Mouse (Mus musculus): ENCODE data around the gene Hspb8.

DNA sequence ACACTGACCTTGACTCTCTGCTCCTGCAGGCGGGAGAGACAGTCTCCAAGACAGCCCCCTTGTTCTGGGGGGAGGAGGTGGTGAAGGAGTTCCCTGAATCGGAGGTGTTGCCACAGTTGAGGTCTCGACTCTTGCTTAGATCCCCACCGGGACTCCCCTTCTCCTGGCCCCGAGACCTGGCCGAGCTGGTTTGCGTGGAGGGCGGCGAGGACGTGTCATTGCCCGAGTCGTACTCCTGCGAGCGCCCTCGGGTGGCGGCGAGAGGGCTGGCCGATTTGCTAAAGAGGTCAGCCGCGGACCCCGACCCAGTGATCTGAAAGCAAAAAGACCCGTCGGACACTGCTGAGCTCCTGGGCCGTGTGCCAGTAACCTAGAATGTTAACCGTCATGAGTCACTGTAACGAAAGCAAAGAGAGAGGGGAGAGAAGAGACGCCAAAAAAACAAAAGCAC, 30.8 kb upstream of the Hspb8 start:
- TF ChIP-seq CTCF (IDR thresholded peaks at IDR 0.05; ENCODE audit: low read depth, low read length) (no peak), POLR2A (IDR thresholded peaks at IDR 0.05; ENCODE audit: borderline replicate concordance, low read depth, low read length) (no peak)
